Mouse (Mus musculus): ENCODE data around the gene Bbs5. TPM values are rescaled to one million over a fixed set of nuclear protein-coding genes. Genes with fewer than 3 reads are reported as not detected.
"Not testable (repeated sequence)": the region's sequence is repeated elsewhere in the genome, so short reads cannot be mapped to it uniquely, and the experiment has no call there.

The Bbs5 gene
- polyA plus RNA-seq, 1 experiment from 2014 or later, result 18.2 TPM

DNA sequence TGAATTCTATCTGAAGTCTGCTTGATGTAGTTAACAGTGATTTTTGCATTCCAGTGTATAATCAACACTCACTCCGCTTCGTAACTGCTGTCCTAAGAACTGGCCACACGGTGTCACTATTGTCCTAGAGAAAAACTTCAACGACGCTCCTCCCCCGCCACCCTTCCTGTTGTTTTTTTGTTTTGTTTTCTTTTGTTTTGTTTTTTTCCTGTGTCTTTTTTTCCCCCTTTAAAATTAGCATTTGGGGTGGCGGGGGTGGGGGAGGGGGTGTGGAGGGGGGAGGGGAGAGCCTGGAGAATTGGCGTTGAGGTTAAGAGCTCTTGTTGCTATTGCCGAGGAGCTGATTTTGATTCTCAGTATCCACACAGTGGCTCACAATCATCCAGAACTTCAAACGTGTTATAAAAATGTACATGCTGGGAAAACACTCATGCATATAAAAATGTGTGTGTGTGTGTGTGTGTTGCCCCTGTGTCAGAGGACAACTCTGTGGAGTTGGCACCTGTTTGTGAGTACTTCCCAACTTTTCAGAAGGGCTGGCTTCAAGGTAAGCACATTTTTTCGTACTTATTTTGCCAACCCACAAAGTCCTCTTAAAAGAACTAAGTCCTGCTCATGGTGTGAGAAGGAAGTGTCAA, 11.8 kb upstream of the Bbs5 start:
- 9% methylated on average over 11 of the region's 11 CpGs for WGBS
- peak; percentile 92 for DNase-seq (ENCODE audit: low spot score)

GRCm38 (mm10) chr2:69635807-69636206, 11.2 kb upstream of the Bbs5 start:
- Histone ChIP-seq H3K4me3 (replicated peaks; ENCODE audit: low read depth, low read length) (no peak overlapping the region), H3K9ac (ENCODE audit: low read depth, low read length) (no peak overlapping the region), H3K27ac (no peak overlapping the region), H3K27me3 (ENCODE audit: insufficient read depth, low read length) (no peaks in the 10 kb centered on the region), H3K9me3 (replicated peaks; ENCODE audit: low read length) (no peaks in the 10 kb centered on the region), H3K4me1 (replicated peaks; ENCODE audit: insufficient read depth, low read length) (0 out of 2 replicates have a peak, but pooled peaks cover 6% of the 10 kb centered on the region), H3K4me2 (ENCODE audit: low read length) (no peak overlapping the region), H3K36me3 (ENCODE audit: insufficient read depth, low read length) (no peaks in the 10 kb centered on the region)
- peak; percentile 62 for TF ChIP-seq CTCF (IDR thresholded peaks at IDR 0.05; ENCODE audit: low read depth)
- 80% methylated on average over 6 of the region's 6 CpGs for WGBS
- ATAC-seq (replicated peaks; ENCODE audit: low FRiP score, low read depth) (no peak), DNase-seq (ENCODE audit: low spot score) (no peak)

More for the DNA sequence above, 11.8 kb upstream of the Bbs5 start:
- no peak overlapping the region for H3K9ac ChIP-seq (ENCODE audit: low read depth, low read length)
- peak overlapping the region; percentile 30 for H3K4me3 ChIP-seq (replicated peaks; ENCODE audit: low read depth, low read length)
- no peak for ATAC-seq (replicated peaks; ENCODE audit: low FRiP score, low read depth)
- H3K27ac ChIP-seq, result no peak overlapping the region
- no peaks in the 10 kb centered on the region for H3K27me3 ChIP-seq (ENCODE audit: insufficient read depth, low read length)
- H3K9me3 ChIP-seq (replicated peaks; ENCODE audit: low read length), result no peaks in the 10 kb centered on the region
- H3K36me3 ChIP-seq (ENCODE audit: insufficient read depth, low read length), result no peaks in the 10 kb centered on the region
- H3K4me1 ChIP-seq (replicated peaks; ENCODE audit: insufficient read depth, low read length), result 0 out of 2 replicates have a peak, but pooled peaks cover 6% of the 10 kb centered on the region
- peak; percentile 90 for TF ChIP-seq CTCF (IDR thresholded peaks at IDR 0.05; ENCODE audit: low read depth)
- H3K4me2 ChIP-seq (ENCODE audit: low read length), result peak overlapping the region; percentile 43

- not testable (repeated sequence) for DNase-seq (ENCODE audit: low spot score); H3K4me3 ChIP-seq (replicated peaks; ENCODE audit: low read depth, low read length); ATAC-seq (replicated peaks; ENCODE audit: low FRiP score, low read depth); H3K4me1 ChIP-seq (replicated peaks; ENCODE audit: insufficient read depth, low read length); H3K4me2 ChIP-seq (ENCODE audit: low read length); H3K36me3 ChIP-seq (ENCODE audit: insufficient read depth, low read length); H3K27ac ChIP-seq; H3K27me3 ChIP-seq (ENCODE audit: insufficient read depth, low read length); H3K9ac ChIP-seq (ENCODE audit: low read depth, low read length); H3K9me3 ChIP-seq (replicated peaks; ENCODE audit: low read length)
- WGBS, result 82% methylated on average over 7 of the region's 7 CpGs
- peak; percentile 12; the same call in 1 of the 2 replicates for TF ChIP-seq CTCF (IDR thresholded peaks at IDR 0.05; ENCODE audit: low read depth)
Observed at GRCm38 (mm10) chr2:69637989-69638388, 9.0 kb upstream of the Bbs5 start.

- Histone ChIP-seq H3K27me3 (ENCODE audit: insufficient read depth, low read length) (no peaks in the 10 kb centered on the region), H3K4me2 (ENCODE audit: low read length) (peak overlapping the region; percentile 27; the same call in 1 of the 2 replicates), H3K36me3 (ENCODE audit: insufficient read depth, low read length) (no peaks in the 10 kb centered on the region), H3K27ac (no peak overlapping the region), H3K9me3 (replicated peaks; ENCODE audit: low read length) (no peaks in the 10 kb centered on the region), H3K9ac (ENCODE audit: low read depth, low read length) (no peak overlapping the region), H3K4me3 (replicated peaks; ENCODE audit: low read depth, low read length) (no peak overlapping the region), H3K4me1 (replicated peaks; ENCODE audit: insufficient read depth, low read length) (no peaks in the 10 kb centered on the region)
- WGBS, result 47% methylated on average over 10 of the region's 10 CpGs
- DNase-seq (ENCODE audit: low spot score), result peak; percentile 92
- ATAC-seq (replicated peaks; ENCODE audit: low FRiP score, low read depth), result peak; percentile 93
- no peak for TF ChIP-seq CTCF (IDR thresholded peaks at IDR 0.05; ENCODE audit: low read depth)
Observed at GRCm38 (mm10) chr2:69640100-69640499, 6.9 kb upstream of the Bbs5 start.

- Histone ChIP-seq H3K36me3 (ENCODE audit: insufficient read depth, low read length) (no peaks in the 10 kb centered on the region), H3K27me3 (ENCODE audit: insufficient read depth, low read length) (no peaks in the 10 kb centered on the region), H3K4me3 (replicated peaks; ENCODE audit: low read depth, low read length) (no peak overlapping the region), H3K4me1 (replicated peaks; ENCODE audit: insufficient read depth, low read length) (peaks cover 4% of the 10 kb centered on the region; the same call in 1 of the 2 replicates), H3K9me3 (replicated peaks; ENCODE audit: low read length) (no peaks in the 10 kb centered on the region), H3K27ac (no peak overlapping the region), H3K9ac (ENCODE audit: low read depth, low read length) (no peak overlapping the region), H3K4me2 (ENCODE audit: low read length) (no peak overlapping the region)
- WGBS, result 92% methylated on average over 11 of the region's 11 CpGs
- DNase-seq (ENCODE audit: low spot score), result no peak
- ATAC-seq (replicated peaks; ENCODE audit: low FRiP score, low read depth), result no peak
- no peak for TF ChIP-seq CTCF (IDR thresholded peaks at IDR 0.05; ENCODE audit: low read depth)
Observed at GRCm38 (mm10) chr2:69644968-69645617, 1.9 kb upstream of the Bbs5 start.

GRCm38 (mm10) chr2:69649716-69650115, 2.7 kb downstream of the Bbs5 start:
- H3K4me2 ChIP-seq (ENCODE audit: low read length), result no peak overlapping the region
- H3K27ac ChIP-seq, result no peak overlapping the region
- 0 out of 2 replicates have a peak, but pooled peaks cover 4% of the 10 kb centered on the region for H3K36me3 ChIP-seq (ENCODE audit: insufficient read depth, low read length)
- H3K9me3 ChIP-seq (replicated peaks; ENCODE audit: low read length), result no peaks in the 10 kb centered on the region
- no peak for DNase-seq (ENCODE audit: low spot score)
- no peaks in the 10 kb centered on the region for H3K27me3 ChIP-seq (ENCODE audit: insufficient read depth, low read length)
- no peak for ATAC-seq (replicated peaks; ENCODE audit: low FRiP score, low read depth)
- H3K4me3 ChIP-seq (replicated peaks; ENCODE audit: low read depth, low read length), result no peak overlapping the region
- no peak for TF ChIP-seq CTCF (IDR thresholded peaks at IDR 0.05; ENCODE audit: low read depth)
- peaks cover 4% of the 10 kb centered on the region; the same call in 1 of the 2 replicates for H3K4me1 ChIP-seq (replicated peaks; ENCODE audit: insufficient read depth, low read length)
- WGBS, result 87% methylated on average over 5 of the region's 5 CpGs
- H3K9ac ChIP-seq (ENCODE audit: low read depth, low read length), result no peak overlapping the region
